Mouse (Mus musculus): Measurements from ENCODE around the gene Slfn2. TPM values are rescaled to one million over a fixed set of nuclear protein-coding genes. Genes with fewer than 3 reads are reported as not detected.

Slfn2 gene
- total and polyA plus RNA-seq, 2 experiments from 2014 or later = 5.2 TPM

GRCm38 (mm10) chr11:83077714-83078422, 13.0 kb downstream of the Slfn2 start:
- Histone ChIP-seq H3K4me3 (ENCODE audit: low read depth, low read length) (no peak overlapping the region), H3K9me3 (replicated peaks; ENCODE audit: control insufficient read depth, low read length) (no peaks in the 10 kb centered on the region), H3K4me2 (ENCODE audit: low read depth, low read length) (no peak overlapping the region), H3K4me1 (ENCODE audit: control insufficient read depth, insufficient read depth) (peaks cover 11% of the 10 kb centered on the region), H3K27me3 (ENCODE audit: control insufficient read depth, insufficient read depth, low read length) (no peaks in the 10 kb centered on the region), H3K9ac (replicated peaks; ENCODE audit: low read depth, low read length) (no peak overlapping the region), H3K36me3 (replicated peaks; ENCODE audit: control insufficient read depth, insufficient read depth, low read length) (no peaks in the 10 kb centered on the region), H3K27ac (ENCODE audit: low read depth) (peak overlapping the region; percentile 84)
- DNase-seq (ENCODE audit: low spot score) (peak; percentile 82), ATAC-seq (ENCODE audit: insufficient read depth, low read depth) (peak; percentile 83)
- TF ChIP-seq CTCF (IDR thresholded peaks at IDR 0.05; ENCODE audit: low read depth) (no peak), EP300 (IDR thresholded peaks at IDR 0.05; ENCODE audit: low read depth) (no peak)
- WGBS = 47% methylated on average over 3 of the region's 3 CpGs

GRCm38 (mm10) chr11:83078423-83079140, 13.7 kb downstream of the Slfn2 start:
- 79% methylated on average over 5 of the region's 5 CpGs for WGBS
- H3K9ac ChIP-seq (replicated peaks; ENCODE audit: low read depth, low read length) = no peak overlapping the region

GRCm38 (mm10) chr11:83079487-83080199, 14.7 kb downstream of the Slfn2 start:
- no peaks in the 10 kb centered on the region for H3K27me3 ChIP-seq (ENCODE audit: control insufficient read depth, insufficient read depth, low read length)
- H3K4me1 ChIP-seq (ENCODE audit: control insufficient read depth, insufficient read depth) = peaks cover 11% of the 10 kb centered on the region
- H3K27ac ChIP-seq (ENCODE audit: low read depth) = peak overlapping the region; percentile 84; the same call in 1 of the 2 replicates
- ATAC-seq (ENCODE audit: insufficient read depth, low read depth) (no peak), DNase-seq (ENCODE audit: low spot score) (no peak)
- no peak overlapping the region; the same call in 1 of the 2 replicates for H3K4me2 ChIP-seq (ENCODE audit: low read depth, low read length)
- TF ChIP-seq EP300 (IDR thresholded peaks at IDR 0.05; ENCODE audit: low read depth) (no peak), CTCF (IDR thresholded peaks at IDR 0.05; ENCODE audit: low read depth) (no peak)
- no peaks in the 10 kb centered on the region for H3K36me3 ChIP-seq (replicated peaks; ENCODE audit: control insufficient read depth, insufficient read depth, low read length)
- no peak overlapping the region for H3K9ac ChIP-seq (replicated peaks; ENCODE audit: low read depth, low read length)
- 41% methylated on average over 9 of the region's 9 CpGs for WGBS
- H3K4me3 ChIP-seq (ENCODE audit: low read depth, low read length) = no peak overlapping the region
- no peaks in the 10 kb centered on the region for H3K9me3 ChIP-seq (replicated peaks; ENCODE audit: control insufficient read depth, low read length)

More at GRCm38 (mm10) chr11:83078423-83079140, 13.7 kb downstream of the Slfn2 start:
- TF ChIP-seq EP300 (IDR thresholded peaks at IDR 0.05; ENCODE audit: low read depth) (no peak), CTCF (IDR thresholded peaks at IDR 0.05; ENCODE audit: low read depth) (no peak)
- no peak for ATAC-seq (ENCODE audit: insufficient read depth, low read depth)
- Histone ChIP-seq H3K36me3 (replicated peaks; ENCODE audit: control insufficient read depth, insufficient read depth, low read length) (no peaks in the 10 kb centered on the region), H3K4me1 (ENCODE audit: control insufficient read depth, insufficient read depth) (peaks cover 11% of the 10 kb centered on the region), H3K4me3 (ENCODE audit: low read depth, low read length) (no peak overlapping the region), H3K4me2 (ENCODE audit: low read depth, low read length) (no peak overlapping the region; the same call in 1 of the 2 replicates), H3K27ac (ENCODE audit: low read depth) (peak overlapping the region; percentile 84), H3K27me3 (ENCODE audit: control insufficient read depth, insufficient read depth, low read length) (no peaks in the 10 kb centered on the region), H3K9me3 (replicated peaks; ENCODE audit: control insufficient read depth, low read length) (no peaks in the 10 kb centered on the region)
- DNase-seq (ENCODE audit: low spot score) = no peak

GRCm38 (mm10) chr11:83082741-83083473, 18.0 kb downstream of the Slfn2 start:
- Histone ChIP-seq H3K9me3 (replicated peaks; ENCODE audit: control insufficient read depth, low read length) (no peaks in the 10 kb centered on the region), H3K36me3 (replicated peaks; ENCODE audit: control insufficient read depth, insufficient read depth, low read length) (no peaks in the 10 kb centered on the region), H3K9ac (replicated peaks; ENCODE audit: low read depth, low read length) (no peak overlapping the region), H3K4me3 (ENCODE audit: low read depth, low read length) (no peak overlapping the region), H3K4me2 (ENCODE audit: low read depth, low read length) (no peak overlapping the region), H3K27me3 (ENCODE audit: control insufficient read depth, insufficient read depth, low read length) (no peaks in the 10 kb centered on the region), H3K4me1 (ENCODE audit: control insufficient read depth, insufficient read depth) (peaks cover 11% of the 10 kb centered on the region), H3K27ac (ENCODE audit: low read depth) (no peak overlapping the region)
- TF ChIP-seq EP300 (IDR thresholded peaks at IDR 0.05; ENCODE audit: low read depth) (no peak), CTCF (IDR thresholded peaks at IDR 0.05; ENCODE audit: low read depth) (no peak)
- no peak for DNase-seq (ENCODE audit: low spot score)
- no peak for ATAC-seq (ENCODE audit: insufficient read depth, low read depth)
- 75% methylated on average over 7 of the region's 7 CpGs for WGBS

GRCm38 (mm10) chr11:83084161-83084560, 19.2 kb downstream of the Slfn2 start:
- TF ChIP-seq EP300 (IDR thresholded peaks at IDR 0.05; ENCODE audit: low read depth) (no peak), CTCF (IDR thresholded peaks at IDR 0.05; ENCODE audit: low read depth) (no peak)
- no peak for DNase-seq (ENCODE audit: low spot score)
- Histone ChIP-seq H3K4me2 (ENCODE audit: low read depth, low read length) (no peak overlapping the region), H3K27me3 (ENCODE audit: control insufficient read depth, insufficient read depth, low read length) (no peaks in the 10 kb centered on the region), H3K9ac (replicated peaks; ENCODE audit: low read depth, low read length) (no peak overlapping the region), H3K36me3 (replicated peaks; ENCODE audit: control insufficient read depth, insufficient read depth, low read length) (no peaks in the 10 kb centered on the region), H3K4me1 (ENCODE audit: control insufficient read depth, insufficient read depth) (peaks cover 5% of the 10 kb centered on the region), H3K27ac (ENCODE audit: low read depth) (no peak overlapping the region), H3K9me3 (replicated peaks; ENCODE audit: control insufficient read depth, low read length) (no peaks in the 10 kb centered on the region), H3K4me3 (ENCODE audit: low read depth, low read length) (no peak overlapping the region)
- WGBS = 82% methylated on average over 2 of the region's 2 CpGs
- no peak for ATAC-seq (ENCODE audit: insufficient read depth, low read depth)
